Mouse (Mus musculus): ENCODE measurements around the gene Zfp455. TPM values are rescaled to one million over a fixed set of nuclear protein-coding genes. Genes with fewer than 3 reads are reported as not detected.

The Zfp455 gene
- polyA plus RNA-seq, 1 experiment, result 0.05 TPM

DNA sequence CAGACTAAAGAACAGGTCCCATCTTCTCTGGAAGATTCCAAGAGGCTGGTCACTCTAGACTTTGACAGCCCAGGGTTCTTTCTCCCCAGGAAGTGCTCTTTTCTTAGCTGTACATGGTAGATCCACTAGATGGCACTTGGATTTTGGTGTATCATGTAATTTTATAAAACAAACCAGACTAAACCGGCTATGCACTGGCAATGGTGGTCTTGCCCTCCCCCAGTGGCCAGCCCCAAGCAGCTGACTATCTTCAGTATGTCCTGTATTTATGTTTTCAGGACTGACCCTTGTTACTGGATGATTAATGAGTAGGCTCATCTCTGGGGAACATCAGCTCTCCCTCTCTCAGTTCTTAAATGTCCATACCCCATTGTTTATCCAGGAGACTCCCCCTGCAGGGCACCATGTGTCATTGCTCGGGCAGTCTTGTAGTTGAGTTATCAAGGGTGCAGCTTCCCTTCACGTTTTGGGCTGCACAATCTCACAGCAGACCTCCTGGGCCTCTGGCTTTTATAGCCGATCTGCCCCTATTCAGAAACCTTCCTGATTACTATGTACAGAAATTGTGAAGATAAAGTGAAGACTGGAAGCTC is 19.8 kb downstream of the Zfp455 start:
- Histone ChIP-seq H3K36me3 (ENCODE audit: control insufficient read depth, insufficient read depth) (no peaks in the 10 kb centered on the region), H3K79me2 (ENCODE audit: control insufficient read depth, insufficient read depth) (no peaks in the 10 kb centered on the region), H3K27me3 (ENCODE audit: control insufficient read depth, insufficient read depth, insufficient read length) (no peaks in the 10 kb centered on the region), H3ac (ENCODE audit: control insufficient read depth, insufficient read length) (no peak overlapping the region), H3K4me3 (no peak overlapping the region), H3K4me2 (ENCODE audit: low read depth) (no peak overlapping the region)
- no peak for TF ChIP-seq SRF (IDR thresholded peaks at IDR 0.05; ENCODE audit: control insufficient read depth, insufficient read length, low read depth)
- no peak for TF ChIP-seq REST (IDR thresholded peaks at IDR 0.05; ENCODE audit: insufficient read depth, insufficient read length)
- TF ChIP-seq MYOG (IDR thresholded peaks at IDR 0.05; ENCODE audit: control insufficient read depth in 1 of 3, insufficient read depth in 1 of 3, insufficient read length in 2 of 3, low read depth in 2 of 3), result no peak
- no peak for TF ChIP-seq E2F4 (IDR thresholded peaks at IDR 0.05; ENCODE audit: insufficient read depth)
- TF ChIP-seq MAX (IDR thresholded peaks at IDR 0.05; ENCODE audit: low read depth), result no peak

Other genes starting within 250 kb of the Zfp455 start
- gene Zfp712, start 133.3 kb upstream of the Zfp455 start, polyA plus RNA-seq (2012; fragmentation: generic; extraction: Trizol), result 0.19 TPM
- gene Zfp708, start 96.5 kb upstream of the Zfp455 start, polyA plus RNA-seq (2012; fragmentation: generic; extraction: Trizol), result 0.11 TPM
- gene Gm28557, start 85.9 kb upstream of the Zfp455 start, polyA plus RNA-seq (2012; fragmentation: generic; extraction: Trizol), result 0.94 TPM
- gene Rslcan18, start 78.2 kb upstream of the Zfp455 start, polyA plus RNA-seq (2012; fragmentation: generic; extraction: Trizol), result 0.19 TPM
- 0.59 TPM for gene Zfp759, start 72.8 kb upstream of the Zfp455 start, polyA plus RNA-seq (2012; fragmentation: generic; extraction: Trizol)
- gene Rsl1, start 21.3 kb upstream of the Zfp455 start, polyA plus RNA-seq (2012; fragmentation: generic; extraction: Trizol), result 0.41 TPM
- gene Zfp458, start 84.0 kb downstream of the Zfp455 start, polyA plus RNA-seq (2012; fragmentation: generic; extraction: Trizol), result 0.20 TPM
- gene Zfp457, start 112.0 kb downstream of the Zfp455 start, polyA plus RNA-seq (2012; fragmentation: generic; extraction: Trizol), result 0.10 TPM
- 0.48 TPM for gene Zfp595, start 138.1 kb downstream of the Zfp455 start, polyA plus RNA-seq (2012; fragmentation: generic; extraction: Trizol)
- 1.3 TPM for gene Gm28044, start 166.0 kb downstream of the Zfp455 start, polyA plus RNA-seq (2012; fragmentation: generic; extraction: Trizol)
- gene Zfp953, start 166.1 kb downstream of the Zfp455 start, polyA plus RNA-seq (2012; fragmentation: generic; extraction: Trizol), result 0.12 TPM
- 1.0 TPM for gene Gm28041, start 181.2 kb downstream of the Zfp455 start, polyA plus RNA-seq (2012; fragmentation: generic; extraction: Trizol)
- gene Zfp456, start 181.3 kb downstream of the Zfp455 start, polyA plus RNA-seq (2012; fragmentation: generic; extraction: Trizol), result 0.04 TPM
- 1.1 TPM for gene Zfp429, start 205.3 kb downstream of the Zfp455 start, polyA plus RNA-seq (2012; fragmentation: generic; extraction: Trizol)
- not detected for gene Zfp459, start 226.9 kb downstream of the Zfp455 start, polyA plus RNA-seq (2012; fragmentation: generic; extraction: Trizol)

Data from myocyte (in vitro differentiated cells).